Mouse (Mus musculus) lung, postnatal 10 days (tissue): ENCODE results near the gene Rassf7.

Experiments
- DNase-seq: peaks from one replicate; pipeline ENCODE4 v3.0.0; 2021

Gene Rassf7

GRCm38 (mm10) chr7:141215101-141215879, at the start of gene Rassf7:
Gene Rassf7 (plus strand): TSS chr7:141215860.
- peak; percentile 96 for DNase-seq

DNA sequence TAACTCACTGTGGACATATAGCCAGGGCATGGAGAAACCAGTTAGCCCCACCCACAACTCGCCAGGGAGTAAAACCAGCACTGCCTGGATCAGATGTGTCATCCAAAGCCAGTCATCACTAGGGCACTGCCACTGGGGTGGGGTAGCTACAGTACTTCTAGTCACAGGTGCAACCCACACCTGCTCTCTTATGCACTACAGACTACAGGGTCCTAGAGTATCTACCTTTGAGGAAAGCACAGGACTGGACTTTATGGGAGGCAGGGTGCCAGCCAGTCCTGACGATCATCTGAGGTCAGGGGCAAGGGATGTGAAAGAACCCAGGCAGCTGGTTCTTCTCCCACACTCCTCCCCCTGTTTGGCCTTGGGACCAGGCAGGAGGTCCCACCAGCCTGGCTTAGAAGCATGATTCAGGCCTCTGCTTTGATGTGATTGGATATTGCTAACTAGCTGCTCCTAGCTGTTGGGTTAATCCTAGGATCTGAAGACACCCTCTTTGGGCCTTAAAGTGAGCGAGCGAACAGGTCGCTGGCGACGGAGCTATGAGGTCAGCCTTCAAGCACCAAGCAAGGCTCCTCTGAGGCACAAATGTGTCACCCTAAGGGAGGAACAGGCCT, 47.7 kb upstream of the Rassf7 start:
- peak; percentile 83 for DNase-seq

- DNase-seq = peak; percentile 89
These were observed 47.1 kb upstream of the Rassf7 start for GRCm38 (mm10) chr7:141168518-141168953.

DNA sequence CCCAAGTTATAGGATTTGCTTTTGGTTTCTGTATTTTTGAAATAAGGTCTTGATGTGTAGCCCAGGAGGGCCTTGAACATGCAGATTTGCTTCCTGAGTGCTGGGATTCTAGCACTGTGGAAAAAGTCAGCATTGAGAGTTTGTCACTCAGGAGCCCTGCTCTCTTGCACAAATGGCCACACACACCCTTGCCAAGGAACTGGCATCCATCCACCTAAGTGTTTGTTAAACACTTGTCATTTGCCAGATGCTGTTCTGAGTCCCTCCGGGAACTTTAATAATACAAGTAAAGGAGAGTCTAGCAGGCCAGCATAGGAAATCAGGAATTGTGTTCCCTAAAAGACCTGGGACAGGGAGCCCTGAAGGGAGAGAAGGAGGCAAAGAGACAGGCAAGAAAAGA, 46.4 kb upstream of the Rassf7 start:
- peak; percentile 75 for DNase-seq

DNA sequence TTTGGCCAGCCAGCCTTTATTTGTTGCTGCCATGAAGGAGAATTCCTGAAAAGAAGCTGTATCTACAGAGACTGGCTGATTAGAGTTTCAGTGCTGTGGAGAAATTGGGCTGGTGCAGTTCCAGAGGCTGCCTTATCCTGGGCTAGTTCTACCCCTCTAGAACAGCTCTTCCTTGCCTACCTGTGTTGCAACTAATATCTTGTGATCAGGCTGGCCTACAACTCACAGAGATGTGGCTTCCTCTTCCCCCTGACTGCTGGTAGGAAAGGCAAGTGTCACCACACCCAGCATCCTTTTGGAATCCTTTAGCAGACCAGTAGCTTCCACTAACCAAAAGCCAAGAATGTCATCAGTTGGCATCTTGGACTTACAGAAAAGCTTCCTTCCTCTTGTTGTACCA, 45.8 kb upstream of the Rassf7 start:
- no peak for DNase-seq

- peak; percentile 95 for DNase-seq
These were observed 43.3 kb upstream of the Rassf7 start, which contains the start of gene Rnh1 for GRCm38 (mm10) chr7:141172116-141173006. Gene Rnh1 (minus strand): TSS chr7:141172857.

DNA sequence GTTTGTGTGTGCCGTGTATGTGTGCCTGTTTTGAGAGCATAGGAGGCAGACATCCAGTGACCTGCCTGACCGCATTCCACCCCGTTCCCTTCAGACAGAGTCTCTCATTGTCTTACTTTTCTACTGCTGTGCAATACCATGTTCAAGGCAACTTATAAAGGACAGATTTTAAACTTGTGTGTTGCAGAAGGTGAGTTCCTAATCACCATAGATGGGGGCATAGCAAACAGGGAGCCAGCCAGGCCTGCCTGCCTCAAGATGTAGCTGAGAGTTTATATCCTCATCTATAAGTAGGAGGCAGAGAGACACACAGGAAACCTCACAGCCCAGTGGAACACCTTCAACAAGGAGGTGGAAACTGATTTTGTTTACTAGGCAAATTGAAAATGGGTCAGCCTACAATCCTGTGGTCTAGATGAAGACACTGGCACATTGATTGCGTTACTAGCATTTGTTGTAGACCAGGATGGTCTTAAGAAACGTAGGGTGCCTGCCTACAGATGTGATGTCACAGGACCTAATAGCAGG, 42.3 kb upstream of the Rassf7 start:
- DNase-seq = no peak

DNA sequence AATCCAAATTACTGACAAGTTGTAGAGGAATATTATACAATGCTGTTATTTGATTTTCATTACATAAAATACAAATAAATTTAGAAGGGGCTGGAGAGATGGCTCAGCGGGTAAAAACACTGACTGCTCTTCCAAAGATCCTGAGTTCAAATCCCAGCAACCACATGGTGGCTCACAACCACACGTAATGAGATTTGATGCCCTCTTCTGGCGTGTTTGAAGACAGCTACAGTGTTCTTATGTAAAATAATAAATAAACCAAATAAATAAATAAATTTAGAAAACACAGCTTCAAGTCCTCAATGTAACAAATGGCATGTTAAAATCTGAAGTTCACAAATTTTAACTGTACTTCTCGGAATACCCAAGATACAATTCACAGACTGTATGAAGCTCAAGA, 40.6 kb upstream of the Rassf7 start:
- DNase-seq = no peak

DNA sequence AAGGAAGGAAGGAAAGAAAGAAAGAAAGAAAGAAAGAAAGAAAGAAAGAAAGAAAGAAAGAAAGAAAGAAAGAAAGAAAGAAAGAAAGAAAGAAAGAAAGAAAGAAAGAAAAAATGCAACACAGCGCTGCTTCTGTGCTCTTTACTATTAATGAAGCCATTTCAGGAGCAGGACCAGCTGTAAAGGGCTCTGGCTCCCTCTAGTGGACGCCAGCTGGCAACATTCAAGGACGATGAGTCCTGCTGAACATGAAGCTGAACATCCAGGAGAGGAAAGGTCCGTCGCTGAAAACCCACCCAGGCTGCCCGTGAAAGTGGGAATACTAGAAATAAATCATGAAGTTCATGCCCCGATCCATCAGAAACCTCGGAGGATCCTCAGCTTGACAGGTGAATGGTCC, 39.5 kb upstream of the Rassf7 start:
- peak; percentile 91 for DNase-seq

DNA sequence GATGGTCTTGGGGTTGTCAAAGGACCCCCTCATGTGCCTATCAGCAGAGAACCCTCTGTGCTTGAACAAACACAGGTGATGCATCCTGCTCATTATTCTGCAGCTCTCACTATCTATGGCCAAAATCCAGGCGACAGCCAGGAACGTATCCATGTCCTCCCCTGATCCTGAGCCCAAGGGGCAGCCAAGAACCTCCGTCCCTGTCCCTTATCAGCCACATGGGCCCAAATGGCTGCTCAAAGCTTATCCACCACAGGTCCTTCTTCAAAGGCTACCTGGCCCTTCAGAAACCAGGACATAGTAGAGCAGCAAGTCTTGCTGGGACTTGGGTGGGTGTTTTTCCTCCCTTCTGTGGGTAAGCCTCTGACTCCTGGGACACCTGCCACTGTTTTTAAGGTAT, 27.5 kb upstream of the Rassf7 start:
- no peak for DNase-seq

GRCm38 (mm10) chr7:141188733-141189132, 26.9 kb upstream of the Rassf7 start:
- no peak for DNase-seq

- no peak for DNase-seq
These were observed 25.4 kb upstream of the Rassf7 start for GRCm38 (mm10) chr7:141190220-141190619.

DNA sequence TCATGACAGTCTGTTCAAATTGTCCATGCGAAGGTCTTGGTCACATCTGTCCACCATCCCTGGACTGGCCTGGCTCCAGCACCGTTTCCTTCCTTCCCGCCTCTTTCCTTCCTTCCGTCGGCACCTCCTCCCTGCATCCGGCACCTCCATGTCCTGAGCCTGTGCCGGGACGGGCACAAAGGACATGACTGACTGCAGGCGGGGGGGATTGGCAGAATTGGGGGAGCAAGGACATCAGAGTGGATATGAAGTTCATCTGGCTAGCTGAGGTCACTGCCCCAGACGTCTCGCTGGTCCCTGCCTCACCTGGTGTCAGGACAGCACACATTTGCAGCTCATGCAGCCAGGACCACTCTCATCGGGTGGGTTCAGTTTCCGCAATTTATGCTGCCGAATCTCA, 24.6 kb upstream of the Rassf7 start:
- peak; percentile 58 for DNase-seq

DNA sequence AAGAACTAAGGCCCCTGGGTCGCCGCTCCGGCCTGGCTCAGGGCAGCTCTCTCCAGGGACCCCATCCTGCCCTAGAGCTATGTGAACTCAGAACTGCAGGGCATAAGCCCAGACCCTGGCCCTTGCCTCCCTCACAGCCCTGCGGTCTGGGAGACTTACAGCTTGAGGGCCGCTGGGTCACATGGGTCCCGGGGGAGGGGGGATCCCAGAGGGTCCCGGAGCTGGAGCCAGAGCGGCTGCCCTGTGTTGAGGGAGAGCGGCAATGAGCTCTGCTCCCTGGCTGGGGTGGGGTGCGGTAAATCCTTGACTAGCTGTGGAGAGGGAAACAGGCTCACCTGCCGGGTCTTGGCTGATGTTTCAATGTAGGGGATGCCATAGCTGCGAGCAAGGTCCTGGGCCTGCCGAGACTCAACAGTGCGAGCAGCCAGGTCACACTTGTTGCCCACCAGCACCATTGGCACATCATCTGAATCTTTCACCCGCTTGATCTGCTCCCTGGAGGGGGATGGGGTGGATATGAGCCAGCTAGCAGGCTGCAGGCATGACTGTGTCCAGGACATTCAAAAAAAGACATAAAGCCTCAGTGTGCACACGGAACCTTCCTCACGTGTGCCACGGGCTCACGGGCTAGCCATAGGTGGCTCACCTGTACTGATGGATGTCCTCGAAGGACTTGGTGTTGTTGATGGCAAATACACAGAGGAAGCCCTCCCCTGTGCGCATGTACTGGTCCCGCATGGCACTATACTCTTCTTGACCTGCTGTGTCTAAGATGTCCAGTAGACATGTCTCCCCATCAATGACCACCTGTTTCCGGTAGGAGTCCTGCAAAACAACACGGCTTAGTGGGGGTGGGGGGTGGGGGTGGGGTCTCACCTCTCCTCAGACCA, 23.6 kb upstream of the Rassf7 start:
- no peak for DNase-seq

DNA sequence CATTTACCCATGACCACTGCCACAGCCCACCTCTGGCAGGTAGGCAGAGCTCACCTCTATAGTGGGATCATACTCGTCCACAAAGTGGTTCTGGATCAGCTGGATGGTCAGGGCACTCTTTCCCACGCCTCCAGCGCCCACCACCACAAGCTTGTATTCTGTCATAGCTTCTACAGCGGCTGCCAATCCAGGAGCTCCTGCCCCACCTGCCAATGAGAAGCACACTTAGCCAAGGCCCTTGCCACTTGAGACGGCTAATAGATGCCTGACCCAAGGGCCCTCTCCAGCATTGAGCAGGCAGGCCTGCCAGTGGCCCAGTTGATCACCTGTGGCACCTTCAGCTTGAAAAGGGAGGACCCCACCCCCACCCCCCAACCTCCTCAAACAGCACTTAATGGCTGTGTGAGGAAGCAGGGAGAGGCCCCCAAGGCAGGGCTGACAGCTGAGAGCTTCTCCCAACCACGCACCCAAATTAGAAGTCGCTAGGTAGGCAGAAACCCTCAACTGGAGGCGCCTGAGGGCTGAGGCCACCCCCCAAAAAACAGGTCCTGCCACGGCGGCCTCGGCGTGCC, 22.8 kb upstream of the Rassf7 start:
- DNase-seq = peak; percentile 60

- peak; percentile 50 for DNase-seq
These were observed 22.3 kb upstream of the Rassf7 start for GRCm38 (mm10) chr7:141193348-141193856.

GRCm38 (mm10) chr7:141193948-141194347, 21.7 kb upstream of the Rassf7 start, which contains the start of the genes Hras and Lrrc56:
Gene Hras (minus strand): TSS chr7:141194005.
Gene Lrrc56 (plus strand): TSS chr7:141194157.
- DNase-seq = peak; percentile 99

GRCm38 (mm10) chr7:141194409-141194808, 21.3 kb upstream of the Rassf7 start:
- DNase-seq = no peak

GRCm38 (mm10) chr7:141194830-141195229, 20.8 kb upstream of the Rassf7 start:
- peak; percentile 95 for DNase-seq

DNA sequence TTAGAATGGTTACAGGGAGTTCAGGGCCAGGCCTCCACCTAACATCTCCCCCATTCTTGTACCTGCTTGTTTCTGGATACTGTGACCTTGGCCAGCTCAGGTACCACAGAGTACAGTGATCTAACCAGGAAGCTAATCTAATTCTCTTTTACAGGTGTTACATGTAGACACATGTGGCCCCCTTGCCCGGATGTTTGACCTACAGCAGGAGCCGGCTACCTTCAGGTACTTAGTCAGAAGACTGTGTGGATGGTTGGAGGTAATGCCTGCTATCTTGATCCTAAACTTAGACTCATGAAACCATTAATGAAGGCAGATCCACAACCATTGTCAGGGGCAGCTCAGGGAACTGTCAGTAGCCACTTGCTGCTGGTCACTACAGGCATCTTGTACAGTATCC, 19.9 kb upstream of the Rassf7 start:
- no peak for DNase-seq

DNA sequence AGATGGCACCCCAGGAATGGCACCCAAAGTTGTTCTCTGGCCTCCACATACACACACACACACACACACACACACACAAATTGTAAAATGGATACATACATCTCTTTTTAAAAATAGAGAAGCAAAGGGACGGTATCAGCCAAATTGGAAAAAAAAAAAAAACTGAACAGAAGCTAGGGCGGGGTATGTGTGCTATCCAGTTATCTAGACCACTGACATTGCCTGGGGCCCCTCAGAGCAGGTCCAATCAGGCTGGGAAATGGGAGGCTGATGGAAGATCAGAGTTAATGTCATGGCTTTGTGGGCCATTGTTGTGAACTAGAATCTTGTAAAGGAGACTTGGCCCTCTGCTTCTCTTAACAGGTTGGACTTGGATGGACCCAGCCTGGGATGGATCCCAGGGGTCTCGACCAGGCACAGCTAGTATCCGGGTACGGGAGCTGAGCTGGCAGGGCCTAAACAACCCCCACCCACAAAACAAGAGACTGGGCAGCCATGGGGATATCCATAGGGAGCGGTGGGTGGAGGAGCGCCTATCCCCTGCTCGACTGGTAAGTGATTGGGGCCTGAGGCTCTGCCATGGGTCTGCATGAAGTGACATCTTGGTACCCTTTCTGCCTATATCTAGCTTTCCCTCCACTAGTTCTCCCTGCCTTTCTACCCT, 18.9 kb upstream of the Rassf7 start:
- DNase-seq = no peak
